Mouse (Mus musculus): ENCODE measurements at regions not wholly inside any gene's neighbourhood (a gene's known extent, or its start where the extent isn't known, plus 50 kb on each side); places are given as distances from the start of the nearest gene placed in this dataset.
"Not testable (repeated sequence)": the region's sequence is repeated elsewhere in the genome, so short reads cannot be mapped to it uniquely, and the experiment has no call there.

- DNase-seq, result peak; percentile 75
Measured at GRCm38 (mm10) chr16:30193294-30194261, 73.7 kb downstream of the Cpn2 start.

- DNase-seq, result peak; percentile 66
Measured at GRCm38 (mm10) chr16:30194836-30195235, 72.5 kb downstream of the Cpn2 start.

- DNase-seq, result not testable (repeated sequence)
Measured at GRCm38 (mm10) chr16:30195859-30196258, 71.4 kb downstream of the Cpn2 start.

- no peak for DNase-seq
Measured at GRCm38 (mm10) chr16:30197351-30197750, 69.9 kb downstream of the Cpn2 start.

GRCm38 (mm10) chr16:30199836-30200235 lies 67.5 kb downstream of the Cpn2 start:
- no peak for DNase-seq

GRCm38 (mm10) chr16:30204144-30204543 lies 63.2 kb downstream of the Cpn2 start:
- DNase-seq, result no peak

GRCm38 (mm10) chr16:30205314-30205815 lies 61.9 kb downstream of the Cpn2 start:
- DNase-seq, result no peak

- no peak for DNase-seq
Measured at GRCm38 (mm10) chr16:30205816-30206356, 61.4 kb downstream of the Cpn2 start.

Data from kidney, adult 11 months (tissue).